Mouse (Mus musculus) limb, embryonic 13.5 days (tissue): ENCODE data around the gene Cd200r3. TPM values are rescaled to one million over a fixed set of nuclear protein-coding genes. Genes with fewer than 3 reads are reported as not detected.

ENCODE experiments used
- ATAC-seq: fragments of 200-750 bp; cut with Nextera tagmentation; 2 replicates; pipeline ENCODE4 v1.8.0; 2017; ENCODE audit warnings: low read depth, moderate number of reproducible peaks, moderate TSS enrichment; ENCODE audit not compliant: low FRiP score
- H3K27ac ChIP-seq: fragments of 300-500 bp; sonication (generic); 2 replicates; pipeline ENCODE4 v1.5.1; 2015; ENCODE audit warnings: inconsistent platforms, mild to moderate bottlenecking, moderate library complexity
- H3K27me3 ChIP-seq: fragments of 300-500 bp; sonication (generic); 2 replicates; pipeline ENCODE4 v1.6.1; 2015; ENCODE audit warnings: mild to moderate bottlenecking, inconsistent platforms
- H3K36me3 ChIP-seq: fragments of 300-500 bp; sonication (generic); 2 replicates; pipeline ENCODE4 v1.6.1; 2015; ENCODE audit warnings: inconsistent platforms, mild to moderate bottlenecking, moderate library complexity
- H3K4me1 ChIP-seq: fragments of 300-500 bp; sonication (generic); 2 replicates; pipeline ENCODE4 v1.6.1; 2015; ENCODE audit warnings: inconsistent platforms
- H3K4me2 ChIP-seq: fragments of 300-500 bp; sonication (generic); replicated peaks from 2 replicates; pipeline ENCODE4 v1.6.1; 2015; ENCODE audit warnings: inconsistent platforms, mild to moderate bottlenecking, moderate library complexity
- H3K4me3 ChIP-seq: fragments of 300-500 bp; sonication (generic); 2 replicates; pipeline ENCODE4 v1.5.1; 2015; ENCODE audit warnings: moderate library complexity, mild to moderate bottlenecking, inconsistent platforms
- H3K9ac ChIP-seq: fragments of 300-500 bp; sonication (generic); 2 replicates; pipeline ENCODE4 v1.6.1; 2015; ENCODE audit warnings: mild to moderate bottlenecking, inconsistent platforms
- H3K9me3 ChIP-seq: fragments of 300-500 bp; sonication (generic); 2 replicates; pipeline ENCODE4 v1.6.1; 2016; ENCODE audit warnings: inconsistent platforms
- WGBS: fragments of 180-500 bp; shearing (Covaris S2); methylation state at CpG from one replicate; pipeline ENCODE4 v1.1.7; 2015; 5-methylcytosine and 5-hydroxymethylcytosine counted together
- polyA plus RNA-seq: library from polyadenylated mRNA; unstranded; fragments of >200 nt; fragmentation: Nextera tagmentation; extraction: Ambion mirVana; gene quantifications from 2 replicates; pipeline ENCODE4 v1.2.1, GENCODE M21; 2015

Cd200r3 gene
- polyA plus RNA-seq, 1 experiment from 2014 or later, result 0.36 TPM

GRCm38 (mm10) chr16:44994206-44994953 is 50.9 kb downstream of the Cd200r3 start:
- H3K4me2 ChIP-seq, result no peak overlapping the region
- H3K4me1 ChIP-seq, result peaks cover 5% of the 10 kb centered on the region; the same call in 1 of the 2 replicates
- H3K27me3 ChIP-seq, result no peaks in the 10 kb centered on the region
- no peak overlapping the region for H3K4me3 ChIP-seq
- H3K9me3 ChIP-seq, result no peaks in the 10 kb centered on the region
- no peak overlapping the region for H3K9ac ChIP-seq
- H3K27ac ChIP-seq, result no peak overlapping the region
- no peaks in the 10 kb centered on the region for H3K36me3 ChIP-seq
- no peak for ATAC-seq
- WGBS, result 77% methylated on average over 6 of the region's 6 CpGs

GRCm38 (mm10) chr16:44995111-44995510 is 51.6 kb downstream of the Cd200r3 start:
- Histone ChIP-seq H3K27me3 (no peaks in the 10 kb centered on the region), H3K9ac (no peak overlapping the region), H3K27ac (no peak overlapping the region), H3K4me3 (no peak overlapping the region), H3K4me2 (no peak overlapping the region), H3K4me1 (peaks cover 5% of the 10 kb centered on the region; the same call in 1 of the 2 replicates), H3K36me3 (no peaks in the 10 kb centered on the region), H3K9me3 (no peaks in the 10 kb centered on the region)
- 38% methylated on average over 1 of the region's 1 CpGs for WGBS
- ATAC-seq, result no peak

- Histone ChIP-seq H3K4me2 (no peak overlapping the region), H3K36me3 (no peaks in the 10 kb centered on the region), H3K27me3 (no peaks in the 10 kb centered on the region), H3K9me3 (no peaks in the 10 kb centered on the region), H3K27ac (no peak overlapping the region), H3K4me1 (peaks cover 5% of the 10 kb centered on the region; the same call in 1 of the 2 replicates), H3K9ac (no peak overlapping the region), H3K4me3 (no peak overlapping the region)
- 89% methylated on average over 1 of the region's 1 CpGs for WGBS
- ATAC-seq, result no peak
These were observed 53.2 kb downstream of the Cd200r3 start for GRCm38 (mm10) chr16:44996701-44997100.

- no peak for ATAC-seq
- WGBS, result 63% methylated on average over 3 of the region's 3 CpGs
- Histone ChIP-seq H3K36me3 (no peaks in the 10 kb centered on the region), H3K27me3 (no peaks in the 10 kb centered on the region), H3K4me3 (no peak overlapping the region), H3K9me3 (no peaks in the 10 kb centered on the region), H3K4me1 (0 out of 2 replicates have a peak, but pooled peaks cover 2% of the 10 kb centered on the region), H3K27ac (no peak overlapping the region), H3K9ac (no peak overlapping the region), H3K4me2 (no peak overlapping the region)
These were observed 56.1 kb downstream of the Cd200r3 start for GRCm38 (mm10) chr16:44999537-44999936.

- no peak for ATAC-seq
- Histone ChIP-seq H3K9ac (no peak overlapping the region), H3K9me3 (no peaks in the 10 kb centered on the region), H3K4me2 (no peak overlapping the region), H3K27me3 (no peaks in the 10 kb centered on the region), H3K4me1 (no peaks in the 10 kb centered on the region), H3K36me3 (no peaks in the 10 kb centered on the region), H3K27ac (no peak overlapping the region), H3K4me3 (no peak overlapping the region)
- 58% methylated on average over 3 of the region's 3 CpGs for WGBS
These were observed 61.0 kb downstream of the Cd200r3 start for GRCm38 (mm10) chr16:45004443-45004842.

- Histone ChIP-seq H3K27me3 (no peaks in the 10 kb centered on the region), H3K27ac (no peak overlapping the region), H3K36me3 (no peaks in the 10 kb centered on the region), H3K9ac (no peak overlapping the region), H3K4me2 (no peak overlapping the region), H3K4me1 (no peaks in the 10 kb centered on the region), H3K9me3 (no peaks in the 10 kb centered on the region), H3K4me3 (no peak overlapping the region)
- WGBS, result 71% methylated on average over 3 of the region's 3 CpGs
- no peak for ATAC-seq
These were observed 61.8 kb downstream of the Cd200r3 start for GRCm38 (mm10) chr16:45005280-45005679.

- no peak for ATAC-seq
- WGBS, result 50% methylated on average over 2 of the region's 2 CpGs
- no peak overlapping the region for H3K4me3 ChIP-seq
These were observed 63.5 kb downstream of the Cd200r3 start for GRCm38 (mm10) chr16:45006971-45007370.

GRCm38 (mm10) chr16:45007807-45008206 is 64.3 kb downstream of the Cd200r3 start:
- 75% methylated on average over 4 of the region's 4 CpGs for WGBS
- no peaks in the 10 kb centered on the region for H3K36me3 ChIP-seq
- no peak overlapping the region for H3K4me2 ChIP-seq

More at GRCm38 (mm10) chr16:45006971-45007370, 63.5 kb downstream of the Cd200r3 start:
- no peaks in the 10 kb centered on the region for H3K27me3 ChIP-seq
- no peak overlapping the region for H3K4me2 ChIP-seq
- no peaks in the 10 kb centered on the region for H3K9me3 ChIP-seq
- H3K27ac ChIP-seq, result no peak overlapping the region
- no peak overlapping the region for H3K9ac ChIP-seq
- H3K36me3 ChIP-seq, result no peaks in the 10 kb centered on the region
- no peaks in the 10 kb centered on the region for H3K4me1 ChIP-seq

GRCm38 (mm10) chr16:45009634-45010033 is 66.2 kb downstream of the Cd200r3 start:
- 71% methylated on average over 5 of the region's 5 CpGs for WGBS
- no peak for ATAC-seq
- H3K9me3 ChIP-seq, result no peaks in the 10 kb centered on the region
- H3K4me2 ChIP-seq, result no peak overlapping the region
- no peak overlapping the region for H3K4me3 ChIP-seq
- no peaks in the 10 kb centered on the region for H3K36me3 ChIP-seq
- no peak overlapping the region for H3K9ac ChIP-seq
- no peaks in the 10 kb centered on the region for H3K4me1 ChIP-seq
- no peak overlapping the region for H3K27ac ChIP-seq
- H3K27me3 ChIP-seq, result no peaks in the 10 kb centered on the region

More at GRCm38 (mm10) chr16:45007807-45008206, 64.3 kb downstream of the Cd200r3 start:
- Histone ChIP-seq H3K9me3 (no peaks in the 10 kb centered on the region), H3K4me3 (no peak overlapping the region), H3K4me1 (no peaks in the 10 kb centered on the region), H3K27ac (no peak overlapping the region), H3K27me3 (no peaks in the 10 kb centered on the region), H3K9ac (no peak overlapping the region)
- ATAC-seq, result no peak

- Histone ChIP-seq H3K4me2 (no peak overlapping the region), H3K4me1 (no peaks in the 10 kb centered on the region), H3K27ac (no peak overlapping the region), H3K27me3 (no peaks in the 10 kb centered on the region), H3K36me3 (no peaks in the 10 kb centered on the region), H3K4me3 (no peak overlapping the region), H3K9me3 (0 out of 2 replicates have a peak, but pooled peaks cover 3% of the 10 kb centered on the region), H3K9ac (no peak overlapping the region)
- 75% methylated on average over 1 of the region's 1 CpGs for WGBS
- no peak for ATAC-seq
These were observed 72.1 kb downstream of the Cd200r3 start for GRCm38 (mm10) chr16:45015591-45015990.

- Histone ChIP-seq H3K4me2 (no peak overlapping the region), H3K9ac (no peak overlapping the region), H3K36me3 (no peaks in the 10 kb centered on the region), H3K27me3 (no peaks in the 10 kb centered on the region), H3K27ac (no peak overlapping the region), H3K4me1 (no peaks in the 10 kb centered on the region), H3K9me3 (0 out of 2 replicates have a peak, but pooled peaks cover 3% of the 10 kb centered on the region), H3K4me3 (no peak overlapping the region)
- no peak for ATAC-seq
- 41% methylated on average over 3 of the region's 3 CpGs for WGBS
These were observed 73.0 kb downstream of the Cd200r3 start for GRCm38 (mm10) chr16:45016488-45016887.

GRCm38 (mm10) chr16:45018868-45019267 is 75.4 kb downstream of the Cd200r3 start:
- no peaks in the 10 kb centered on the region for H3K4me1 ChIP-seq
- no peak overlapping the region for H3K9ac ChIP-seq
- H3K9me3 ChIP-seq, result 0 out of 2 replicates have a peak, but pooled peaks cover 3% of the 10 kb centered on the region
- no peak overlapping the region for H3K4me3 ChIP-seq
- no peaks in the 10 kb centered on the region for H3K27me3 ChIP-seq
- no peak overlapping the region for H3K27ac ChIP-seq
- no peaks in the 10 kb centered on the region for H3K36me3 ChIP-seq
- no peak for ATAC-seq
- H3K4me2 ChIP-seq, result no peak overlapping the region
- WGBS, result 95% methylated on average over 2 of the region's 2 CpGs

- WGBS, result 73% methylated on average over 1 of the region's 1 CpGs
- no peaks in the 10 kb centered on the region for H3K27me3 ChIP-seq
- no peaks in the 10 kb centered on the region for H3K4me1 ChIP-seq
- H3K4me2 ChIP-seq, result no peak overlapping the region
- no peak overlapping the region for H3K9ac ChIP-seq
- H3K36me3 ChIP-seq, result no peaks in the 10 kb centered on the region
- no peak for ATAC-seq
- no peak overlapping the region for H3K27ac ChIP-seq
- H3K4me3 ChIP-seq, result no peak overlapping the region
- 0 out of 2 replicates have a peak, but pooled peaks cover 3% of the 10 kb centered on the region for H3K9me3 ChIP-seq
These were observed 76.6 kb downstream of the Cd200r3 start for GRCm38 (mm10) chr16:45020055-45020454.
